Mouse (Mus musculus) embryonic facial prominence, embryonic 15.5 days (tissue): ENCODE data around the gene Anxa5. TPM values are rescaled to one million over a fixed set of nuclear protein-coding genes. Genes with fewer than 3 reads are reported as not detected.

Experiments
- ATAC-seq: fragments of 200-750 bp; cut with Nextera tagmentation; 2 replicates; pipeline ENCODE4 v1.8.0; 2017; ENCODE audit warnings: low read depth, moderate TSS enrichment; ENCODE audit not compliant: insufficient number of reproducible peaks, low FRiP score, low TSS enrichment
- H3K27ac ChIP-seq: fragments of 300-500 bp; sonication (generic); replicated peaks from 2 replicates; pipeline ENCODE4 v1.5.1; 2015; ENCODE audit warnings: mild to moderate bottlenecking, inconsistent platforms
- H3K27me3 ChIP-seq: fragments of 300-500 bp; sonication (generic); 2 replicates; pipeline ENCODE4 v1.6.1; 2015; ENCODE audit warnings: inconsistent platforms
- H3K36me3 ChIP-seq: fragments of 300-500 bp; sonication (generic); 2 replicates; pipeline ENCODE4 v1.6.1; 2015; ENCODE audit warnings: mild to moderate bottlenecking, inconsistent platforms
- H3K4me1 ChIP-seq: fragments of 300-500 bp; sonication (generic); 2 replicates; pipeline ENCODE4 v1.6.1; 2015; ENCODE audit warnings: inconsistent platforms
- H3K4me2 ChIP-seq: fragments of 300-500 bp; sonication (generic); replicated peaks from 2 replicates; pipeline ENCODE4 v1.6.1; 2015; ENCODE audit warnings: mild to moderate bottlenecking, inconsistent platforms
- H3K4me3 ChIP-seq: fragments of 300-500 bp; sonication (generic); replicated peaks from 2 replicates; pipeline ENCODE4 v1.5.1; 2015; ENCODE audit warnings: mild to moderate bottlenecking, inconsistent platforms
- H3K9ac ChIP-seq: fragments of 300-500 bp; sonication (generic); 2 replicates; pipeline ENCODE4 v1.6.1; 2015; ENCODE audit warnings: inconsistent platforms
- H3K9me3 ChIP-seq: fragments of 300-500 bp; sonication (generic); replicated peaks from 2 replicates; pipeline ENCODE4 v1.6.1; 2016; ENCODE audit warnings: inconsistent platforms
- WGBS: fragments of 180-500 bp; shearing (Covaris S2); methylation state at CpG from one replicate; pipeline ENCODE4 v1.1.7; 2015; 5-methylcytosine and 5-hydroxymethylcytosine counted together
- microRNA-seq: library from miRNA; unstranded; fragments of <30 nt; microRNA quantifications from one replicate; pipeline ENCODE4, GENCODE M21; 2016; ENCODE audit warnings: borderline number of aligned reads
- polyA plus RNA-seq: library from polyadenylated mRNA; unstranded; fragments of >200 nt; fragmentation: Nextera tagmentation; extraction: Ambion mirVana; gene quantifications from 2 replicates; pipeline ENCODE4 v1.2.1, GENCODE M21; 2015

Gene Anxa5
- polyA plus RNA-seq, 1 experiment from 2014 or later = 530 TPM

DNA sequence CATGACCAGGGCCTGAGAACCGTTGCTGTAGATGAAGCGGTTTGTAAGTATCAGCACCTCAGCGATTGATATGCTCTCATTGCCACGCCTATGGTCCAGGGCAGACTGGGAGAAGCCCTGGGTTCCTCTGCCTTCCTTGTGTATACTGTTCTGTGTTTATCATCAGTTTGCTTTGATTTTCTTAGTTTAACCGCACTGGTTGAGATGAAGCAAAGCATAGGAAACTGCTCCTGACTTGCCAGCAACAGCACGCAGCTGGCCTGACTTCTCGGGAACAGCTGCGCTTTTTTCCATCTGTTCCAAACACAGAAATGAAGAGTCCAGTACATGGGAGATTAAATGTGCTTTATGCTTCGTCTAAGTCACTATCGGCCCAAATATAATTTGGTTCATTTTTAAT lies 75.0 kb downstream of the Anxa5 start:
- Histone ChIP-seq H3K4me2 (no peak overlapping the region), H3K4me3 (no peak overlapping the region), H3K27me3 (no peaks in the 10 kb centered on the region), H3K4me1 (no peaks in the 10 kb centered on the region), H3K9me3 (no peaks in the 10 kb centered on the region), H3K9ac (no peak overlapping the region), H3K27ac (no peak overlapping the region), H3K36me3 (no peaks in the 10 kb centered on the region)
- ATAC-seq = no peak
- 64% methylated on average over 10 of the region's 10 CpGs for WGBS

Small RNA genes within 50 kb of the gene (microRNA-seq; reads per million reads assigned to microRNA genes)
- gene Mir7009 = 1.2 reads per million

Other genes starting within 250 kb of the Anxa5 start
- 2.7 and 3.0 TPM in 2 replicates for gene 1810062G17Rik, start within 50 bp of the Anxa5 start, polyA plus RNA-seq
- gene Gm11549, start 45.9 kb upstream of the Anxa5 start, polyA plus RNA-seq = 0.05 TPM in 1 of 2 replicates, not detected in the other
- 50.1 and 56.1 TPM in 2 replicates for gene Exosc9, start 76.7 kb upstream of the Anxa5 start, polyA plus RNA-seq
- 133 and 135 TPM in 2 replicates for gene Ccna2, start 96.3 kb upstream of the Anxa5 start, polyA plus RNA-seq
- 17.5 and 17.9 TPM in 2 replicates for gene Bbs7, start 137.6 kb upstream of the Anxa5 start, polyA plus RNA-seq
- gene Trpc3, start 214.3 kb upstream of the Anxa5 start, polyA plus RNA-seq = 3.3 and 3.7 TPM in 2 replicates